Mouse (Mus musculus) thymus, postnatal 25 days (tissue): ENCODE data around the gene Gm9817.

ENCODE experiments used
- DNase-seq: peaks from one replicate; pipeline ENCODE4 v3.0.0; 2022

Gm9817 gene

GRCm38 (mm10) chr13:45092816-45093215, 14.3 kb downstream of the Gm9817 start:
- DNase-seq: no peak

- DNase-seq: no peak
Measured at GRCm38 (mm10) chr13:45095028-45095427, 16.5 kb downstream of the Gm9817 start.

GRCm38 (mm10) chr13:45099582-45100229, 21.2 kb downstream of the Gm9817 start:
- DNase-seq: no peak

GRCm38 (mm10) chr13:45106480-45106879, 28.0 kb downstream of the Gm9817 start:
- DNase-seq: no peak

- DNase-seq: no peak
Measured at GRCm38 (mm10) chr13:45108851-45109390, 30.4 kb downstream of the Gm9817 start.

- DNase-seq: no peak
Measured at GRCm38 (mm10) chr13:45118375-45118774, 39.9 kb downstream of the Gm9817 start.

- DNase-seq: no peak
Measured at GRCm38 (mm10) chr13:45118822-45119221, 40.3 kb downstream of the Gm9817 start.
